Mouse (Mus musculus): ENCODE measurements around the gene Tdo2.

GRCm38 (mm10) chr3:81917354-81917935 lies 58.6 kb downstream of the Tdo2 start:
- TF ChIP-seq CTCF (IDR thresholded peaks at IDR 0.05; ENCODE audit: borderline replicate concordance, extremely low read depth, insufficient read depth, insufficient read length) (no peak), POLR2A (IDR thresholded peaks at IDR 0.05; ENCODE audit: borderline replicate concordance, extremely low read depth, insufficient read depth, insufficient read length, poor library complexity, severe bottlenecking) (no peak)

Measured in brain, embryonic 14.5 days (tissue).